ENCODE assay signal across 12 mouse cellular contexts in genomic region chr4:132338943-132339342, GRCm38 (mm10). TPM values are rescaled to one million over a fixed set of nuclear protein-coding genes. Genes with fewer than 3 reads are reported as not detected.
DNase-seq lines count a peak whose midpoint lies in the region; ATAC-seq lines count a peak whose summit lies in the region.
"Had no signal": no experiment of that assay in that cellular context is flagged by ENCODE, and none has a peak within 500 bp of the region (broad histone marks: within the 10 kb centered on the region; RNA-seq: fewer than 3 reads in every experiment).

No protein-coding gene starts in this region.

- no peaks in the 10 kb centered on the region for H3K9me3 ChIP-seq in heart, embryonic 12.5 days (replicated peaks)
- no peaks in the 10 kb centered on the region for H3K9me3 ChIP-seq in midbrain, embryonic 14.5 days (ENCODE audit: control insufficient read depth, low read length)
- H3K9me3 ChIP-seq: limb, embryonic 10.5 days; stomach, embryonic 15.5 days had no signal

- no peak for ATAC-seq in heart, embryonic 12.5 days (ENCODE audit: insufficient number of reproducible peaks, low FRiP score)
- no peak for ATAC-seq in megakaryocyte, adult 5-6 weeks (ENCODE audit: poor library complexity, severe bottlenecking)
- no peak for ATAC-seq in midbrain, embryonic 14.5 days (ENCODE audit: low FRiP score, low TSS enrichment)

- H3K4me1 ChIP-seq in heart, embryonic 12.5 days (replicated peaks) = peaks cover 14% of the 10 kb centered on the region
- peaks cover 5% of the 10 kb centered on the region for H3K4me1 ChIP-seq in midbrain, embryonic 14.5 days (ENCODE audit: control insufficient read depth, insufficient read depth, low read length)

- 83% methylated on average over 13 of the region's 13 CpGs for WGBS in heart, embryonic 12.5 days
- WGBS in midbrain, embryonic 14.5 days = 95% methylated on average over 13 of the region's 13 CpGs

- H3K4me2 ChIP-seq in heart, embryonic 12.5 days = no peak overlapping the region
- no peak overlapping the region for H3K4me2 ChIP-seq in midbrain, embryonic 14.5 days (ENCODE audit: low read length)
- H3K4me2 ChIP-seq: lung, embryonic 14.5 days; stomach, embryonic 15.5 days had no signal

- no peak overlapping the region for H3K27ac ChIP-seq in heart, embryonic 12.5 days (ENCODE audit: poor library complexity, severe bottlenecking)
- no peak overlapping the region for H3K27ac ChIP-seq in midbrain, embryonic 14.5 days (replicated peaks; ENCODE audit: low read depth, low read length)
- H3K27ac ChIP-seq: limb, embryonic 10.5 days; stomach, embryonic 15.5 days had no signal

- no peak overlapping the region for H3K4me3 ChIP-seq in heart, embryonic 12.5 days
- no peak overlapping the region for H3K4me3 ChIP-seq in midbrain, embryonic 14.5 days (replicated peaks; ENCODE audit: low read depth, low read length)
- H3K4me3 ChIP-seq: limb, embryonic 10.5 days; stomach, embryonic 15.5 days had no signal

- H3K27me3 ChIP-seq in heart, embryonic 12.5 days (replicated peaks) = no peaks in the 10 kb centered on the region
- no peaks in the 10 kb centered on the region for H3K27me3 ChIP-seq in midbrain, embryonic 14.5 days (ENCODE audit: control insufficient read depth, insufficient read depth, low read length)
- H3K27me3 ChIP-seq: stomach, embryonic 15.5 days had no signal

- peaks cover 57% of the 10 kb centered on the region for H3K36me3 ChIP-seq in heart, embryonic 12.5 days
- peaks cover 53% of the 10 kb centered on the region for H3K36me3 ChIP-seq in midbrain, embryonic 14.5 days (ENCODE audit: control insufficient read depth, insufficient read depth, low read length)

- DNase-seq in heart, adult 18-20 months = peak; percentile 72 to 79
- DNase-seq in testis, postnatal 10 days (ENCODE audit: low spot score) = peak; percentile 72
- no peak for DNase-seq in testis, postnatal 14 days (ENCODE audit: low spot score)
- DNase-seq in heart, postnatal 4 days = peak; percentile 82
- DNase-seq in urinary bladder, postnatal 25 days (ENCODE audit: low spot score) = no peak
- no peak for DNase-seq in midbrain, embryonic 14.5 days
- DNase-seq: lung, embryonic 14.5 days had no signal

- H3K9ac ChIP-seq in heart, embryonic 12.5 days = no peak overlapping the region
- no peak overlapping the region for H3K9ac ChIP-seq in midbrain, embryonic 14.5 days (replicated peaks; ENCODE audit: low read length)
- H3K9ac ChIP-seq: lung, embryonic 14.5 days; stomach, embryonic 15.5 days had no signal

RNA-seq across cellular contexts. Expression of gene Trnau1ap, which starts 9.6 kb away (rescaled TPM):
- 10 to 100 TPM; 20.3 to 22.3 TPM for total RNA-seq in heart, adult 18-20 months (2021)
- polyA plus RNA-seq in heart, embryonic 12.5 days (2016; fragmentation: Nextera tagmentation; extraction: Ambion mirVana) = 64.8 and 68.5 TPM in 2 replicates
- total RNA-seq in heart, postnatal 4 days (2021) = 10 to 100 TPM; 33.5 to 39.1 TPM
- total RNA-seq in megakaryocyte, adult 5-6 weeks (2015) = 25.3 and 32.6 TPM in 2 replicates
- 22.6 and 25.7 TPM in 2 replicates for total RNA-seq in megakaryocyte, adult 5-6 weeks (2017)
- 82.2 and 84.0 TPM in 2 replicates for polyA plus RNA-seq in midbrain, embryonic 14.5 days (2014; fragmentation: Nextera tagmentation; extraction: Ambion mirVana)

RNA-seq across cellular contexts. Expression of gene Rcc1, which starts 14.5 kb away (rescaled TPM):
- 1 to 10 TPM; 6.4 to 7.5 TPM for total RNA-seq in heart, adult 18-20 months (2021)
- 39.2 and 47.1 TPM in 2 replicates for polyA plus RNA-seq in heart, embryonic 12.5 days (2016; fragmentation: Nextera tagmentation; extraction: Ambion mirVana)
- 10 to 100 TPM; 25.1 to 25.3 TPM for total RNA-seq in heart, postnatal 4 days (2021)
- total RNA-seq in megakaryocyte, adult 5-6 weeks (2015) = 14.0 TPM in 2 replicates
- 20.4 and 21.0 TPM in 2 replicates for total RNA-seq in megakaryocyte, adult 5-6 weeks (2017)
- polyA plus RNA-seq in midbrain, embryonic 14.5 days (2014; fragmentation: Nextera tagmentation; extraction: Ambion mirVana) = 26.4 and 28.6 TPM in 2 replicates

RNA-seq across cellular contexts. Expression of gene Rab42, which starts 35.8 kb away (rescaled TPM):
- 1 to 10 TPM in 1 of 2 experiments, under 1 TPM in 1; 0.84 to 1.2 TPM for total RNA-seq in heart, adult 18-20 months (2021)
- 1.1 TPM in 2 replicates for polyA plus RNA-seq in heart, embryonic 12.5 days (2016; fragmentation: Nextera tagmentation; extraction: Ambion mirVana)
- 1 to 10 TPM; 1.2 to 1.5 TPM for total RNA-seq in heart, postnatal 4 days (2021)
- total RNA-seq in megakaryocyte, adult 5-6 weeks (2015) = not detected in 2 replicates
- not detected in 2 replicates for total RNA-seq in megakaryocyte, adult 5-6 weeks (2017)
- 1.3 TPM in 2 replicates for polyA plus RNA-seq in midbrain, embryonic 14.5 days (2014; fragmentation: Nextera tagmentation; extraction: Ambion mirVana)
- total RNA-seq: common myeloid progenitor, adult 5-6 weeks had no signal

Comparison
In these comparisons a context has a peak if more than half of its experiments do, and no peak if none do; other contexts are left out.
1. DNase-seq: peak in heart, adult 18-20 months (2 of 2), testis, postnatal 10 days (single experiment) and heart, postnatal 4 days (single experiment); none in testis, postnatal 14 days (single experiment), urinary bladder, postnatal 25 days (single experiment) and midbrain, embryonic 14.5 days (single experiment).